Mouse (Mus musculus) embryonic facial prominence, embryonic 12.5 days (tissue): ENCODE measurements around the gene Ankef1. TPM values are rescaled to one million over a fixed set of nuclear protein-coding genes. Genes with fewer than 3 reads are reported as not detected.

ENCODE experiments used
- ATAC-seq: fragments of 200-750 bp; cut with Nextera tagmentation; 2 replicates; pipeline ENCODE4 v1.8.0; 2017; ENCODE audit not compliant: insufficient number of reproducible peaks, insufficient read depth, low FRiP score, low TSS enrichment
- H3K27ac ChIP-seq: fragments of 300-500 bp; sonication (generic); 2 replicates; pipeline ENCODE4 v1.5.1; 2016; ENCODE audit warnings: mild to moderate bottlenecking
- H3K27me3 ChIP-seq: fragments of 300-500 bp; sonication (generic); 2 replicates; pipeline ENCODE4 v1.6.1; 2016; ENCODE audit warnings: mild to moderate bottlenecking, moderate library complexity
- H3K36me3 ChIP-seq: fragments of 300-500 bp; sonication (generic); 2 replicates; pipeline ENCODE4 v1.6.1; 2016; ENCODE audit warnings: mild to moderate bottlenecking
- H3K4me1 ChIP-seq: fragments of 300-500 bp; sonication (generic); 2 replicates; pipeline ENCODE4 v1.6.1; 2016
- H3K4me2 ChIP-seq: fragments of 300-500 bp; sonication (generic); replicated peaks from 2 replicates; pipeline ENCODE4 v1.6.1; 2016; ENCODE audit warnings: mild to moderate bottlenecking, moderate library complexity
- H3K4me3 ChIP-seq: fragments of 300-500 bp; sonication (generic); 2 replicates; pipeline ENCODE4 v1.5.1; 2016; ENCODE audit warnings: mild to moderate bottlenecking
- H3K9ac ChIP-seq: fragments of 300-500 bp; sonication (generic); 2 replicates; pipeline ENCODE4 v1.6.1; 2016; ENCODE audit warnings: mild to moderate bottlenecking, moderate library complexity
- H3K9me3 ChIP-seq: fragments of 300-500 bp; sonication (generic); 2 replicates; pipeline ENCODE4 v1.6.1; 2016; ENCODE audit warnings: mild to moderate bottlenecking, moderate library complexity
- WGBS: fragments of 180-500 bp; shearing (Covaris S2); methylation state at CpG from one replicate; pipeline ENCODE4 v1.1.7; 2016; 5-methylcytosine and 5-hydroxymethylcytosine counted together
- polyA plus RNA-seq: library from polyadenylated mRNA; unstranded; fragments of >200 nt; fragmentation: Nextera tagmentation; extraction: Ambion mirVana; gene quantifications from 2 replicates; pipeline ENCODE4 v1.2.1, GENCODE M21; 2016

Ankef1 gene
- polyA plus RNA-seq, 1 experiment from 2014 or later, result 0.77 TPM

DNA sequence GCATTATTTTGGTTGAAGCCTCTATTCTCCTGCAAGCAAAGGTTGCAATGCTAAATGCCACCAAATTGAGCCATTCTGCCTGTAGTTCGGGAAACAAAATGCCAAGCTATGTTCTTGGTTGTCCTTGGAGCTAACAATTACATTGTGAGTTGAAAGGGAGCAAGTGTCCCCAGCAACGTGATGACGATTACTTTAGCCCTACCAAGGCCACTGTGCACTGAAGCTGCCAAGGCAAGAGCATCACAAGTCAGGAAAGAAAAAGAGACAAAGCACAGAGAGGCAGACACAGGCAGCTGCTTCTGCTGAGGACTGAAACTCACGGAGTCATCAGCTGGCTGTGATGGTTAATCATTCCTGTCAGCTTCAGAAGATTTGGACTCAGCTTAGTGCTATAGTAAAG lies 99.5 kb downstream of the Ankef1 start:
- Histone ChIP-seq H3K4me1 (no peaks in the 10 kb centered on the region), H3K4me2 (no peak overlapping the region), H3K36me3 (no peaks in the 10 kb centered on the region), H3K27me3 (no peaks in the 10 kb centered on the region), H3K27ac (no peak overlapping the region), H3K9ac (no peak overlapping the region), H3K4me3 (no peak overlapping the region), H3K9me3 (no peaks in the 10 kb centered on the region)
- 81% methylated on average over 4 of the region's 4 CpGs for WGBS
- ATAC-seq, result no peak

Other genes starting within 250 kb of the Ankef1 start
- gene Pak7, start 113.9 kb upstream of the Ankef1 start, polyA plus RNA-seq, result 4.5 and 4.7 TPM in 2 replicates
- gene Snap25, start 211.5 kb downstream of the Ankef1 start, polyA plus RNA-seq, result 7.3 and 11.0 TPM in 2 replicates